8 mouse cellular contexts compared by ENCODE assay signal in the genomic region with DNA sequence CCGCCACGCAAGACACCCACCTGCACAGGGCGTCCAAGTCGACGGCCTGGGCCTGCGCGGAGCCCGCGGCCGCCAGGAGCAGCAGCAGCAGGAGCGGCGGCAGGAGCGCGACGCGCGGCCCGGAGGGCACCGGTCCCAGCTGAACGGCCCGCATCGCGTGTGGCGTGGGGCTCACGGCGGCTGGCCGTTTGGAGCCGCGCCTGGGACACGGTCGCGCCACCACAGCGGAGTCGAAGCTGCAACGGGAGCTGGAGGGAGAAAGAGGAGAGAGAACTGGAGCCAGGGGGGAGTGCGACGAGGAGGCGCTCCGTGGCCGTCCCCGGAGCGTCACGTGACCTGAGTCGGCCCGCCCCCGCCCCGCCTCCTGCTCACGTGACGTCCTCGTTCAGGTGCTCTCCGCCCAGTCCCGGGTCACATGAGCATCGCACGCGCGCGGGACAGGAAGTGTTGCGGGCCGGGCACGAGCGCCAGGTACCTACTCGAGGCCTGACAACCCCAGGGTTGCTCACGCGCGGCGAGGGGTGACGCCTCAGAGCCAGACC. TPM values are rescaled to one million over a fixed set of nuclear protein-coding genes. Genes with fewer than 3 reads are reported as not detected.
A peak's percentile ranks its signal among the peaks of the same experiment; 100 is the strongest.
DNase-seq lines count a peak whose midpoint lies in the region; ATAC-seq and TF ChIP-seq lines count a peak whose summit lies in the region.

A gene (minus strand): TSS at position 285 of the 542 bp plus-strand sequence.

- ATAC-seq in activated CD4-positive, CD25-positive, alpha-beta regulatory T cell, adult 4 months = peak; percentile 80
- peak; percentile 86 for ATAC-seq in inflammation-experienced regulatory T-cells, adult 6 months

- peaks cover 61% of the 10 kb centered on the region for H3K27me3 ChIP-seq in megakaryocyte, embryonic 14.5 days (replicated peaks)

- peaks cover 2% of the 10 kb centered on the region for H3K4me1 ChIP-seq in cortical plate, adult 2 months (ENCODE audit: control insufficient read depth, insufficient read depth, low read length)
- peaks cover 17% of the 10 kb centered on the region for H3K4me1 ChIP-seq in megakaryocyte, embryonic 14.5 days

- H3K27ac ChIP-seq in cortical plate, adult 2 months (ENCODE audit: insufficient read depth, low read length) = no peak within 1 kb of the TSS; the same call in 1 of the 2 replicates

- peak within 1 kb of the TSS; percentile 53 for H3K4me3 ChIP-seq in cortical plate, adult 2 months (ENCODE audit: insufficient read depth, low read length)
- peak within 1 kb of the TSS; percentile 91 for H3K4me3 ChIP-seq in megakaryocyte, embryonic 14.5 days (replicated peaks)

- TF ChIP-seq CTCF in cortical plate, adult 2 months (IDR thresholded peaks at IDR 0.05; ENCODE audit: extremely low read depth, insufficient read depth, low read length) = no peak

- no peaks in the 10 kb centered on the region for H3K36me3 ChIP-seq in megakaryocyte, embryonic 14.5 days (replicated peaks; ENCODE audit: low read length)

- TF ChIP-seq POLR2A in cortical plate, adult 2 months (IDR thresholded peaks at IDR 0.05; ENCODE audit: extremely low read depth, insufficient read depth, low read length) = peak; percentile 70; the same call in 1 of the 2 replicates

- peak; percentile 76 for DNase-seq in gastrocnemius, postnatal 10 days
- peak; percentile 65 to 81 for DNase-seq in left cerebral cortex, adult 9 months (ENCODE audit: low spot score in 2 of 2)
- peak; percentile 92 for DNase-seq in right cerebral cortex, postnatal 10 days (ENCODE audit: low spot score in 2 of 2)
- DNase-seq in urinary bladder, postnatal 25 days (ENCODE audit: low spot score) = peak; percentile 59

- H3K9me3 ChIP-seq in megakaryocyte, embryonic 14.5 days = peaks cover 20% of the 10 kb centered on the region

RNA-seq across cellular contexts. Expression of the gene that starts here (rescaled TPM):
- 10 to 100 TPM; 23.9 to 33.2 TPM for polyA plus RNA-seq in activated CD4-positive, CD25-positive, alpha-beta regulatory T cell, adult 4 months (2017; shearing (Covaris generic))
- 10.9 and 11.1 TPM in 2 replicates for polyA plus RNA-seq in cortical plate, adult 2 months (2012; rRNA removed)
- total RNA-seq in gastrocnemius, postnatal 10 days (2021) = 100 to 1,000 TPM in 1 of 2 experiments, 10 to 100 TPM in 1; 92.0 to 114 TPM
- polyA plus RNA-seq in inflammation-experienced regulatory T-cells, adult 6 months (2017; shearing (Covaris generic)) = 10 to 100 TPM; 14.8 to 40.1 (median 36.0) TPM
- 0.42 and 1.0 TPM in 2 replicates for polyA plus RNA-seq in megakaryocyte, embryonic 14.5 days (2012; ENCODE audit: insufficient read depth, low replicate concordance)
